Mouse (Mus musculus): ENCODE measurements around the gene Dlat.

The Dlat gene

DNA sequence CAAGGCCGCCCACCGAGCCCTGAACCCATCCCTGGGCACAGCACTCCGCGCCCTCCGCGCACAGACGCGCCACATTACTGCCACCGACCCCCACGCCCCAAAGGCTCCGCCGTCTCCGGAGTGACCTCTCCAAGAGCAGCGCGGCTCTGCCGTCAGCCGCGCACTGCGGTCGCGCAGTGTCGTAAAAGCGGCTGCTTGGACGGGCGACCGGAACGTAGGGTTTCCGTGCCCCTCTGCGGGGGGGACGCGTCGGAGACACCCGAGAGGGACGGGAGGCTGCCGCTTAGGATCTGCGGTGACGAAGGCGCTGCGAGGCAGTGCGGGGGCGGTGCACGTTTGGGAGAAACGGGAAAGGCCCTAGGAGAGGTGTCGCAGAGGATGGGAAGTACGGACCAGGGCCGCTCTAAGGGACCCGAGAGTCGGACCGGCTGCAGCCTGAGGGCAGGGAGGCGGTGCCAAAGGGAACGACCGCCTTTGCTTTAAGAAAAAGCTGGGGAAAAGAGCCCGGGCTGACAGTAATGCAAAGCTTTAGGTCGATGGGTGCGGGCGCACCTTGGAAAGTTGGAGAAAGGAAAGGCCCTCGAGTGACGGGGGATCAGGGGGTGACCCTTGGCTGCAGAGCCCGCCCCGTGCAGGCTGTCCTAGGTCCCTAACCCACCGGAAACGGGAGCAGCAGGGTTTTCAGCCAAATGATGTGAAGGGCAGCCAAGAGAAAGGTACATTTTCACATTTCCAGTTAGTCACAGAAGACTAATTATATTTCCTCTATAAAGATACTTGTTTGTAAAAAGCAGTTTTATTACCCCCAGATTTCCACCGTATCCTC, at the start of gene Dlat:
Gene Dlat (minus strand): TSS at position 389 of the 826 bp plus-strand sequence.
- peak; percentile 95 for DNase-seq (ENCODE audit: low read depth, low spot score)

DNA sequence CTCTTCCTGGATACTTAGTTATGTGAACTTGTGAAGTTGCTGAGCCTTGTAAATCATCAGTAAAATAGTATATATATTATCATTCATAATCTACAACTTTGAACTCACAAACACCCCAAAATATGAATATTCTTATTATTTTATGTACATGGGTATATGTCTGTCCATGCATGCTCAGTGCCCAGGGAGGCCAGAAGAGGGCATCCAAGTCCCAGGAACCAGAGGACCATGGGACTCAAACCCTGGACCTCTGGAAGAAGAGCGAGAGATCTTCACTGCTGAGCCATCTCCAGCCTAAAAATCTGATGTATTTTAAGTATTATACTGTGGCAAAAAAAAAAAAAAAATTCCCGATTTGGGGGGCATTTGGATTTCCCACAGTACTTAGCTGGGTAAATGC, 49.5 kb upstream of the Dlat start:
- DNase-seq (ENCODE audit: low read depth, low spot score): peak; percentile 44

DNA sequence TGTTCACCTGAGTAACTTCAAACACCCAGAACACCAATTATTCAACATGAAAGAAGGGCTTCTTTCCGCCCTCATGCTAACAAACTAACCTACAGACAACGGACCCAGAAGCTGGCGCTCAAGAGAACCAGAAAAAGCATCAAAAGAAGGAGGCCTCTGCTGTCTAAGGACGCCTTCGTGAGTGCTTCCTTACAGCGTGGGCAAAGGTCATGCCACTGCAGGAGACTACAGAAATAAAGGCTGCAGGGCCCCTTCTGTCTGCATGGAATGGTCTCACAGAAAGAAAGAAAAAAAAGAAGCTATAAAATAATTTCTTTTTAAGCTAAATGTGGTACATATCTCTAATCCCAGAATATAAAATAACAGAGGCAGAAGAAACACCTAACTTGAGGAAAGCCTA, 45.3 kb upstream of the Dlat start:
- no peak for DNase-seq (ENCODE audit: low read depth, low spot score)

DNA sequence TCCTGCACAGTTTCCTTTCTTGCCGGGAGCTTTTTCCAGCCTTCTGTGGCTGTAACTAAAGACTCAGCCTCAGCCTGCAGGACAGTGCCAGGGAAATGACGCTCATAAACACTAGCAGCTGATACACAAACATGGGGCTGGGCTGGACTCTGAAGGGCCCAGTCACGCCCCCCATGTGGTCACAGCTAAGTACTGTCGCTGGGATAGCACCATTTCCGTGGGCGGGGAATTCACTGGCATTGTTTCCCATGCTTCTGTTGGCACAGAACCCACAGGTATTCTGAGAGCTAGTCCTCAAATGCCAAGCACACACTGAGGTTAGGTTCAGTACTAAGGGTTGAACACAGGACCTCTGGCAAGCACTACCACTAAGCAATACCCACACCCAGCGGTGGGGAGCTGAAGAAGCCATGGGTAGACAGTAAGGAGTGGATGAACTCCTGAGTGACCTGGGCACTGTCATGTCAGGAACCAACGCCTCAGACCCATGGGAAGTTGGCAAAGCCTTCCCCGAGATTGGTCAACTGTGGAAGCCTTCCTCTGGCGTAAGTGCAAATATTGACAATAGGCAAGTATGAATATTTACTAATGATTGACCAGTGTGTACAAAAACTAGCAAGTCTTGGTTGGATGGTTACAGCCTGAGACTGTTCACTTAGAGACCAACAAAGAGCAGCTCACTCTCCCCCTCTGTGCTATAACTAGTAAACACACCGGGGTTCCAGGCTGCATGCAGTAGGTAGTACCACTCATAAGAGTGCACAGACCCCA, 41.5 kb upstream of the Dlat start:
- DNase-seq (ENCODE audit: low read depth, low spot score): no peak

DNA sequence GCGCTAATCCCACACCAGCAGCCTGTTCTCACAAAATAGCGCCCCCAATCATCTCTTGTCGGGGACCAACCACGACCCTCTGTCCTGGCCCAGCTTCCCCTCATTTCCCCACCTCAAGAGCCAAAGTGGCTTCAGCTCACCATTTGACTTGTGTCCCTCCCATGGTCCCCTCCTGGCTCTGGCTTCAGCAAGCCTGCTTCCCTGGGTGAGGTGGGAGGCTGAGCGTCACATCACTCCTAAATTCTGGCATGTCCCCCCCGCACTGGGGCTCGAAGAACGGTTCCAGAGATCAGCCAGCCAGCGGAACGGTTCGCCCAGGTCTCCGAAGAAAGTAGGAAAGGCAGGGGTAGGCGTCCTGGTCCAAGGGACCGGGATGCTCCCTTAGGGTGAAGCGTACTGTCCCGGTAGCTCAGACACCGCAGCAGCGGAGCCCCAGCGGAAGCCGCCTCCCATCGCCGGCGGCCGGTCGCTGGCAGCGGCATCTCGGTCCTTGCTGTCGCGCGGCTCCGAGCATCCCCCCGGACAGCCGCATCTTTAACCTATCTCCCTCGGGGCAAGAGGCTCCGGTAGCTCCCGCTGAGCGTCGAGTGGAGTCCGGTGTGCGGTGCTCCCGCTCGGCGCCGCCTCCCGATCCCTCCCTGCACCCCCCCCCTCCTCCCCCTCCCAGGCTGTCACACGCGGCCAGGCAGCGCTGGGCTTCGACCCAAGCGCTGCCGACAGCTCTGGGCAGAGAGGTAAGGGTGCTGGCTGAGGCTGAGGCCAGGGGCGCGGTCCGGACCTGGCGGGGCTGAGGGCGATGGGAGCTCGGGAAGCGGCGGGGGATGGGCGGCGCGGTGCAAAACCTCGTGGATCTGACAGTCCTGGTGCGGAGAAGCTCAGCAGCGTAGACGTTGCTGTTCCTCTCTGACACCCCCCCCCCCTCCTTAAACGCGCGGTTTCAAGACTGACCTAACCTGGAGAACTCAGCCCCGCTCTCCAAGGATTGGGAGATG, 39.1 kb upstream of the Dlat start:
- no peak for DNase-seq (ENCODE audit: low read depth, low spot score)

DNA sequence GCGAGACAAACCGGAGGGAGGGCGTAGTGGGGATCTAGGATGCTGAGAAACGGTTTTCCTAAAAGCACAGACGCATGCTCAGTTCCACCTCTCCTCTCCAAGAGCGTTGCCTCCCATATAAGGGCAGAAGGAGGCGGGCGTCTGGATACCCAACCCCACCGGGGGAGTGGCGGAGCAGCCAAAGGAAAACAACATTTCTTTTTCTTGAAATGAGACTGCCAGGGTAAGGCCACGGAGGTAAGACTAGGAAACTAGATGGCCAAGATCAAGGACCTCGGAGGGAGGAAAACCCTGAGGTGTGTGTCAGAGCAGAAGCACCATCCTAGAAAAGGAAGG, 38.1 kb upstream of the Dlat start:
- DNase-seq (ENCODE audit: low read depth, low spot score): peak; percentile 19

DNA sequence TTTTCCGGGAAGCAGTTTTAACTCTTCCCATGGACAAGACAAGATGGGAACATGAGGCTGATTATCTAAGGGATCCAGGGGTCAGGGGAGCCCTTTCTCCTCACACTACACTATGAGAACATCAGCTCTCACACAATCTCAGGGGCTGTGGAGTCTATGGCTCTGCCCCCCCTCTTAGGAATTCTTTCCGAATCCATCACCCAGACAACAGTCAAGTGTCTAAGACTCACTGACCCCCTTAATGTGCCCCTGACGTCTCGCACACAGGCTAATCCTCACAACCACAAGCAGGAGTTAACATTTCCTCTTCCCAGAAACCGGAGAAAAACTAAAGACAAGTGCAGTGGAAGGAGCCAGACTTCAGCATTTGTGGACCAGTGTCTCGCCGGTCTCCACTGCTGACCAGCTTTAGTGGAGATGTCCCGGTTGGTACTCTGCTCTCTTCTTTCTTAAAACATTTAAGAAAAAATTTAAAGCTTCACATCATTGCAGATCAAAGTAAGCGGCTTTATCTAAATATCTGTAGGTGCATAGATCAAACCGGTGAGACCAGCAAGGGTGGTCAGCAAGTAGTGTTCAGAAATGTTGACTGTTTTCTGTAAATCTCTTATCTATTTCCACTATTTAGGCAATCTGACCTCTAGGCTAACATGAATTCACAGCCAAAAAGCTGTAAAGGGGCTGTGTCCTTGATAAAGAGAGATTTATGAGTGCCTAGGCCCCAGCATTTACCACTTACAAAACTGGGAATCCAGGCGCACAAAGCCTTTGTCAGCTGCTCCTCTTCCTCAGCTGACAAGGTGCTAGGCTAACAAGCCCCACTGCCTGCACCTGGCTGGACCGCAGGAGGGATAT, 37.5 kb upstream of the Dlat start:
- no peak for DNase-seq (ENCODE audit: low read depth, low spot score)

DNA sequence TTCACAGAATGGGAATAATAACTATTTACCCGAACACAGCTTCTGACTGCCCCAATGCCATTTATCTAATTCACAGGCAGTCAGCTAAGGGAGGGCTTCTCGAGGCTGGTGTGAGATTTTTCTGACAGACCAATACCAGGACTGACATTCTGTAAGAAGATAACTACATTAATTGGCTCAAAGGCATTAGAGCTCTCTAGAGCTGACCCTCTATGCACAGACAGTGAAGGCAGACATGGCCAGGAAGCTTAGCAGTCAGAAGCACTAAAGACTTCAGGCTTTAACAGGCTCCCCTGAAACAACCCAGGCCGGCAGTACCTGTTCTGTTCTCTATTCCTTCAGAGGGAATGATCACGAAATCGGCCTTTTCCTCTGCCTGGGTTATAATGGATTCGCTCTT, 35.6 kb upstream of the Dlat start:
- DNase-seq (ENCODE audit: low read depth, low spot score): no peak

DNA sequence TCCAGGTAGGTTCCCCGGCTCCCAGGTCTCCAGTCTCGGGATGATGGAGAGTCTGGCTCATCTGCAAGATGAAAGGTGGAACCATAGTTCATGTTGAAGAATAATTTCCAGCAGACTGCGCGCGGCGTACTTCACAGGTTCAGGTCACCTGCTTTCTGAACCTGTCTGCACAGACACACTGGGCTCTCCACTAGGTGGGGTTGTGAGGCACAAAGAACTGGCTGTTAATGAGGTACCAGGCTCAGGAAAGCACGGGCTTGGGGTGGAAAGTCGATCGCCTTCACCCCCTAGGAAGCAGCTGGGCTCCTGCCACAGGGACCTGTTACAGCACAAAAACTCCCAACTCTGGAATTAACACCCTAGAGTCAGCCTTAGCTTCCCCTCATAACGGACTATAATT, 34.1 kb upstream of the Dlat start:
- peak; percentile 73 for DNase-seq (ENCODE audit: low read depth, low spot score)

DNA sequence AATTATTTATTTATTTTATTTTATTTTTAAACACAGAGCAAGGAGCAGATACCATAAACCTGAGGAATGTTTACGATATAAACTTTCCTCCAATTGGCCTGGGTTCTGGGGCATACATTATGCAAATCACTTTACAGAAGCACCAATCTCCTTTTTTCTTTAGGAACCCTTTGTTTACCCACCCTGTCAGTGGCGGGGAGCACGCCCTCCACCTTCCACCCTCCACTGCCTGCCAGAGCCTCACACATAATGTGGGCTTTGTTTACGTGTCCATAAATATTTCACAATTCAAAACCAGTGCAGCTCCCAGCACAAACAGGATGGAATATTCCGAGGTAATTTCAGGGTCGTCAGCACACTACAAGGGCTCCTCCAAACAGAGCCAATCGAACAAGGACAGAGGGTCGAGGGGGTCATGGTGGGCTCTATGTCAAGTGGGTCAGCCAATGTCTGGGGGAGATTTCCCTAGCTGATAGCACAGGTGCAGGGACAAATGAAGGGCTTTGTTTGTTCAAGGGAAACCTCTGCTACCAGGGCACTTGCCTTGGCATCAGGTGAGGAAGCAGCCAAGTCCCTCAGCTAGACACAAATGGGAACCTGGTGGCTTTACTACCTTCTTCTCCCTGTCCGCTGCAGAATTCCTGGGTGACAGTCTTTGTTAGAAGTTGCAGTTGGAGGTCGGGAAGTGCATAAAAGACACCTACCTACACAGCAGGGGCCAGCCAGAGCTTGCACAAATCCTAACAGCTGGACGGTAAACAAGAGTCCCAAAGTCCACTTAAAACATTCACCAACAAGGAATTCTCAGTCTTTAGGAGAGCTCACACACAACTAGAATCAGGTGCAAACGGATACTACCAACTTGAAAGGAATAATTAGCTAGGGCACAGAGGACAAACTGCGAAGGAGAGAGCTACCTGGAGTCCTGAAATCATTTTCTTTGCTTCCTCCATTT, 33.3 kb upstream of the Dlat start:
- no peak for DNase-seq (ENCODE audit: low read depth, low spot score)

DNA sequence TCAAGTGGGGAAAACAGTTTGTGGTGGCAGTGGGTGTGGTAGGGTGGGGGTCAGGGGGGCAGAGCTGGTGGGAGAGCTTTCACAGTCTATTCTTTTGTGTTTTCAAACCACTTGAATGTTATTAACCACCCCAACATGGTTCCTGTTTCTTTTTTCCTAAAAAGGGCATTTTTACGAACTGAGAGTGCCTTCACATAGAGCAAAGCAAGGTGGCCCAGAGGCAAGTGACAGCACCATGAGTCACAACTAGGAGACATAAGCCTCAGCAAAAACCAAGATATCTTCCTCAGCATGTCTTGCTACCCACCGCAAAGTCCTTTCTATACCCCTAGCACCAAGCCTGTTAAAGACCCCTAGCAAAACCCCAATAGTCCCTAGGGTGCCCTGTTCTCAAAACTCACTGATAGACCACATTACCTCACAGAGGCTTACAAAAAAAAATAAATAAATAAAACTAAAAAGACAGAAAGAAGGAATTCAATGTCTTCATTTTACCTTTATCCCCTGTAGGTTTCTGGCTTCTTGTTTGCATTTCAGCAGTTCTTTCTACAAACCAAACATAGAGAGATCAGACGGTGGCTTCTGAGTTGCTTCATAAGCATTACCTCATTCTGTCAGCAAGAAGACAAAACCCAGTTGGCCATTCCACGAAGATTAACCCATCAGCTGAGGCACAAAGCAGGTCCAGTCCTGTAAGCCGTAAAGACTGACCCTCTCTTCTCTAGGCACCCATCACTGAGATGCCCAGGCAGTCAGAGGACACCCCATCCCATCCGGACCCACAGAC, 27.5 kb upstream of the Dlat start:
- peak; percentile 33 for DNase-seq (ENCODE audit: low read depth, low spot score)

DNA sequence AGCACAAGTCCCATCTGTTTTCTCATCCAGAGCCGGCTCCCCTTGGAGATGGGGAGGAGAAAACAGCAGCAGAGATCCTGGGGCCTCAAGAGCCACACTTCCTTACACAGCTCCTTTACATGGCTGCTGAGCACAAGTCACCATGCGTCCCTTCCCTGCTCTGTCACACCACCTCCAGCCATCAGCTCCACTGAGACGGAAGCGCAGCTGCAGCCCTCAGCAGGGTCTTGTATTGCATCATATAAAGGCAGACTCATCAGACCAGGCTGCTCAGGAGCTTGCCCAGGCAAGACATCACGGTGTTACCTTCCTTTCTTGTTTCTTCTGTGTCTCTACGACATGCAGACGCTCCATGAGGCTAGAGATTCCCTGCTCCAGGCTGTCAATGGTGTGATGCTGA, 22.1 kb upstream of the Dlat start:
- DNase-seq (ENCODE audit: low read depth, low spot score): no peak

DNA sequence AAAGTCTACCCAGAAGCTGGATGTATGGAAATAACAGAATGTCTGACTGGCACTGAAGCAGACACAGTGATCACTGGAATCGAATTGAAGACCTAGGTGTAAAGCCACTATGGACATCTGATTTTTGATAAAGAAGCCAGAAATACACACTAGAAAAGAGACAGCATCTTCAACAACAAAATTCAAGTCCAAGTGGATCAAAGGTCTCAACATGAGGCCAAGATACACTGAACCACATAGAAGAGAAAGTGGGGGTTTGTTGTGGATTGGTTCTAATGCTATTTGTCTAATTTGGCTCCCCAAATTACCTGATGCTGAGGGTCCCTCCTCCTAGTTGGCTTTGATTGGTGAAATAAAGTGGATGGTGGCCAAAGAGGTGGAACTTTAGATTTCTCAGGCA, 19.8 kb upstream of the Dlat start:
- DNase-seq (ENCODE audit: low read depth, low spot score): no peak

DNA sequence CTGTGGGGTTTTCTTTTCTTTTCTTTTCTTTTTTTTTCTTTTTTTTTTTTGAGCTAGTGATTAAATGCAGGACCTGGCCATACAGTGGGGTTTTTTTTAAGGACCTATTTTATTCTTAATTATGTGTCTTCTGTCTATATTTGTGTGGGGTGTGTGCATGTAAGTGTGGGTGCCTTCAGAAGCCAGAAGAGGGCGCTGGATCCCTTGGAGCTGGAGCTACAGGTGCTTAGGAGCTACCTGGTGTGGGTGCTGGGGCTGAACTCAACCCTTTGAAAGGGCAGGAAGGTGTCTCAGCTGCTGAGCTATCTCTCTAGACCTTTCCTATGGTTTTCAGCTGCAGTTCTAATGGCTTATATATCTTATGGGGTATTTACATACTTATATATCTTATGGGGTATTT, 15.2 kb upstream of the Dlat start:
- peak; percentile 31 for DNase-seq (ENCODE audit: low read depth, low spot score)

DNA sequence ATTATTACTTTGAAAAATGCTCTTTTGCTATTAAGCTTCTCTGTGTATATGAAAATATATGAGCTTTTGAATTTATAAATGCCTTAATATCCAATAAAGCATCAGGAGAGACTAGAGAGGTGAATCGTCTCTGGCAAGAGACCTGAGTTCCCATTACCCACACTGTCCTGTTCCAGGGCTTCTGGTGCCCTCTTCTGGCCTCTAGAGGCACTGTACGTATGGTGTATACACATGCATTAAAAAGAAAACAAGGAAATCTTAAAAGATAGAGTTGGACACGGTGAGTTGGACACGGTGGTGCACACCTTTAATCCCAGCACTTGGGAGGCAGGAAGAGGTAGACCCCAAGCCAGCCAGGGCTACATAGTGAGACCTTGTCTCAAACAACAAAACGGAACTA, 11.1 kb upstream of the Dlat start:
- DNase-seq (ENCODE audit: low read depth, low spot score): peak; percentile 78

DNA sequence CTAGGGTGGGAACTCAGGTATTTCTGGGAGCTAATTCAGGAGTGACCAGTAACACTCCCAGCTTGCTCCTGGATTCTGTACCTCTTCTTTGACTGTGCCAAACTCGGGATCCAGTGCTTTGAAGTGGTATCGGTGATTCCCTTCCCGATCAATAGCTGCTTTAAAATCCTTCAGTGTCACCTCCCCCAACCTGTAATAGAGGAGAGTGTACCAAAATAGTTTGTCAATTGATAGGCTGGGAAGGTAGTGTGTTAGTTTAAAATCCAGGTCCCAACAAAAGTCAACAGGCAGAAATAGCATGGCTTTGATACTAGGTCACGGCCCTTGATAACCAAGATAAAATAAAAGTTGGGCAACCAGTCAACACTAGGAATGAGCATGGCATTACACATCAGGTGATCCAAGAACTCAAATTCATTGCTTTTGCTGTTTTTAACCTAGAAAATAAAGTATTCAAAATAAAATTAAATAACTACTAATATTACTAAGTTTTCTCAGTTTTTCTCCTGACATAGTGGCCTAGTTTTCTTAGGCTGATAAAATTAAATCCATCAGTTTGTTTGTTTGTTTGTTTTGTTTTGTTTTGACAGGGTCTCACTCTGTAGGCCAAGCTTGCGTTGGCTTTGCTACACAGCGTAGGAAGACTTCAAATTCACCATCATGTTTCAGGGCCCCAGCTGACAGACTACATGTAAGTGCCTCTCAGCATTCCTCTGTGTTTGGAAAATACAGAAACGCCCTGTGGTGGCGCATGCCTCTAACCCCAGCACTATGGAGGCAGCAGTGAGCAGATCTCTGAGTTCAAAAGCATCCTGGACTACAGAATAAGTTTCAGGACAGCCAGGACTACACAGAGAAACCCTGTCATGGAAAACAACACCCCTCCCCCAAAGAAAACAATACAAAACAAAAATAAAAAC, 8.3 kb upstream of the Dlat start:
- DNase-seq (ENCODE audit: low read depth, low spot score): no peak

DNA sequence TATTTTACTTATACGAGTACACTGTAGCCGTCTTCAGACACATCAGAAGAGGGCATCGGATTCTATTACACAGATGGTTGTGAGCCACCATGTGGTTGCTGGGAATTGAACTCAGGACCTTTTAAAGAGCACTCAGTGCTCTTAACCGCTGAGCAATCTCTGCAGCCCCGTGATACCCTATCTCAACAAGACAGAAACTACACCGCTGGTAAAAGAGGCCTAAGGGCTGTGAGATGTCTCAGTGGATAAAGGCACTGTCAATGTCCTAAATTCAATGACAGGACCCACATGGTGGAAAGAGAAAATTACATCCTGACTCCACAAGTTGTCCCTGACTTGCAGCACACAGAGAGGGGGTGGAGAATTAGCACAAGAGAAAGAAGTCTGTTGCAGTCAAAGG, 6.9 kb upstream of the Dlat start:
- no peak for DNase-seq (ENCODE audit: low read depth, low spot score)

DNA sequence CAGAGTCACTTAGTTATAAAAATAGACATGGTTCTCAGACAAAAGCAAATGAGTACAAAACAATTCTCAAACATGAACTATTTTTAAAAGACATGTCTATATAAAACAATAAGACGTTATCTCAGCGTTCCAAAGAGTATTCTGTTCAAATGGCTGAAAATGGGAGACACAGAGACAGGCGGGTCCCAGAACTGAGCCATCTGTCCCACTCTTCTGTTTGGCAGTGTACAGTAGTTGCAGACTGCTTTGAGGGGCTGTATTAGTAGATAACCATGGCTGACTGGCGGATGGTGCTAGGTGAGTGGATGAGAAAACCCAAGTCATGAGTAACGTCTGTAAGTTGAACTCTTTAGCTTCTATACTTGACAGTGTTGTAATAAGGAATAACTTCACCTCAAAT, 5.2 kb upstream of the Dlat start:
- DNase-seq (ENCODE audit: low read depth, low spot score): no peak

All from A20 (cell line).